Mouse (Mus musculus): Measurements from ENCODE around the gene Zfp787.
A peak's percentile ranks its signal among the peaks of the same experiment; 100 is the strongest.
"Not testable (repeated sequence)": the region's sequence is repeated elsewhere in the genome, so short reads cannot be mapped to it uniquely, and the experiment has no call there.

Zfp787 gene

DNA sequence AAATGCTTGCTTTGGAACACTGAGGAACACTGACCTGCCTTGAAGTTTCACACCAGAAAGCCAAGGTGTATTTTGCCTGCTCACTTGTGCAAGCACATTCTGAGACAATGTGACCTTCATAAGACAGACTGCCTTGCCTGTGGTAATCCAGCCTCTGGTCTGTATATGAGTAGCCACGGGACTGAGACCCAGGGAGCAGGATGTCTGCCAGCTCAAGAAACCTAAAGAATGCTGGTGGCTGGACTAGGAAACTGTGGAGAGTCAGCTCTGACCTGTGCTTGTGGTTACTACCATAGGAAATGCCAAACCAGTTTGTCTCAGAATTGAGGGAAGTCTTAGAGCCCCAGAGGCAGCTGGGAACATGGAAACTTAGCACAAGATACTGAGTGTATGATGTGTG, 29.6 kb upstream of the Zfp787 start:
- Histone ChIP-seq H3K4me3 (replicated peaks; ENCODE audit: low read length) (no peak overlapping the region), H3K9me3 (ENCODE audit: low read length) (peaks cover 25% of the 10 kb centered on the region), H3K4me1 (replicated peaks; ENCODE audit: low read depth, low read length) (peaks cover 43% of the 10 kb centered on the region), H3K36me3 (ENCODE audit: insufficient read depth, low read length) (peaks cover 88% of the 10 kb centered on the region), H3K27me3 (ENCODE audit: insufficient read depth, low read length) (peaks cover 22% of the 10 kb centered on the region)
- TF ChIP-seq NANOG (IDR thresholded peaks at IDR 0.05; ENCODE audit: borderline replicate concordance, low read length) (no peak), POU5F1 (IDR thresholded peaks at IDR 0.05; ENCODE audit: borderline replicate concordance, low read length) (no peak), CTCF (conservative IDR thresholded peaks at IDR 0.05; ENCODE audit: low read length) (no peak)

DNA sequence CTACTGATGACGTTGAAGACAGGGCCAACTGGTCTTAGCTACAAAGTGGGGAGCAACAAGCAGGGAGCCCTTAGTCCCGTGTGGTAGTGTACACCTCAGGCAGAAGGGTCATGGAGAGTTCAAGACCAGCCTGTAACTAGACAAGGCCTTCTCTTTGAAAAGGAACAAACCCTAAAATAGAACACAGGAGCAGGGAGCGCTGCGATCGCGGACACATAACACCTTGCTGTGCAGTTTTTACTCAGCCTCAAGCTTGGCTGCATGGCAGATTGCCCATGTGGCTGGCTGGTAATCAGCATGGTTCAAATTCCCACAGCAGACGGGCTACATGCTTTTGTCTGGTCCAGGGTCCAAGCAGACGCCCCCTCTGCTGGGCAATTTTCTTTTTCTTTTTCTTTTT, 28.7 kb upstream of the Zfp787 start:
- Histone ChIP-seq H3K4me1 (replicated peaks; ENCODE audit: low read depth, low read length) (peaks cover 41% of the 10 kb centered on the region), H3K36me3 (ENCODE audit: insufficient read depth, low read length) (peaks cover 90% of the 10 kb centered on the region), H3K9me3 (ENCODE audit: low read length) (peaks cover 18% of the 10 kb centered on the region), H3K27me3 (ENCODE audit: insufficient read depth, low read length) (peaks cover 14% of the 10 kb centered on the region), H3K4me3 (replicated peaks; ENCODE audit: low read length) (0 out of 2 replicates have a peak overlapping the region, but pooled peaks have one; percentile 66)
- TF ChIP-seq NANOG (IDR thresholded peaks at IDR 0.05; ENCODE audit: borderline replicate concordance, low read length) (no peak), POU5F1 (IDR thresholded peaks at IDR 0.05; ENCODE audit: borderline replicate concordance, low read length) (no peak), CTCF (conservative IDR thresholded peaks at IDR 0.05; ENCODE audit: low read length) (no peak)

DNA sequence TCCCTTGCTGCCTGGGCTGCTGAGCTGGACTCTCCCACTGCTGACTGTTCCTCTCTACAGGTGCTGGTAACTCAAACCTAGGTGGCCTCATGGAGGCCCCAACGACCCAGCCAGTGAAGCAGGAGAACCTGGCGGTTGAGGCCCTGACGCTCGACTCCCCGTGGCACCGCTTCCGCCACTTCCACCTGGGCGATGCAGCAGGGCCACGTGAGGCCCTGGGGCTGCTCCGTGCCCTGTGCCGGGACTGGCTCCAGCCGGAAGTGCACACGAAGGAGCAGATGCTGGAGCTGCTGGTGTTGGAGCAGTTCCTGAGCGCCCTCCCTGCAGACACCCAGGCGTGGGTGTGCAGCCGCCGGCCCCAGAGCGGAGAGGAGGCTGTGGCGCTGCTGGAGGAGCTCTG, 28.0 kb upstream of the Zfp787 start:
- Histone ChIP-seq H3K36me3 (ENCODE audit: insufficient read depth, low read length) (peaks cover 91% of the 10 kb centered on the region), H3K27me3 (ENCODE audit: insufficient read depth, low read length) (peaks cover 7% of the 10 kb centered on the region), H3K9me3 (ENCODE audit: low read length) (peaks cover 13% of the 10 kb centered on the region), H3K4me1 (replicated peaks; ENCODE audit: low read depth, low read length) (peaks cover 46% of the 10 kb centered on the region), H3K4me3 (replicated peaks; ENCODE audit: low read length) (peak overlapping the region; percentile 66)
- no peak for TF ChIP-seq POU5F1 (IDR thresholded peaks at IDR 0.05; ENCODE audit: borderline replicate concordance, low read length)
- no peak for TF ChIP-seq NANOG (IDR thresholded peaks at IDR 0.05; ENCODE audit: borderline replicate concordance, low read length)
- TF ChIP-seq CTCF (conservative IDR thresholded peaks at IDR 0.05; ENCODE audit: low read length): no peak

DNA sequence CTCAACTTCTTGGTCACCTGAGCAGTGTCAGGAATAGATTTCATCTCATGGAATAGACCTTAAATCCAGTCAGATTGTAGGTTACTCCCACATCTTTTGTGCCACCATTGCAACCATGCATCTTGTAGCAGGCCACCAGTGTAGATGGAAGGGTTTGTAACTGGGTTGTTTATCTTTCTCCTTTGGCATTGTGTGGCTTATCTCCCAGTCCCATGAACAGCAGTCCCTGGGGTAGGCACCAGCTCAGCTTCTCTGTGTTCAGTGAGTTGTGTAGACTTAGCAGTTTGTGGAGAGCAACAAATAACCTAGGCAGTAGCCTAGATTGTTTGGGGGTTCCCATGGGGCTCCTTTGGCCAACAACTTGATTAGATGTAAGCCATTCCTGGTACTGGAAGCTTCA, 27.1 kb upstream of the Zfp787 start:
- Histone ChIP-seq H3K4me3 (replicated peaks; ENCODE audit: low read length) (no peak overlapping the region), H3K9me3 (ENCODE audit: low read length) (peaks cover 4% of the 10 kb centered on the region), H3K27me3 (ENCODE audit: insufficient read depth, low read length) (no peaks in the 10 kb centered on the region), H3K4me1 (replicated peaks; ENCODE audit: low read depth, low read length) (peaks cover 55% of the 10 kb centered on the region), H3K36me3 (ENCODE audit: insufficient read depth, low read length) (peaks cover 91% of the 10 kb centered on the region)
- TF ChIP-seq NANOG (IDR thresholded peaks at IDR 0.05; ENCODE audit: borderline replicate concordance, low read length): no peak
- TF ChIP-seq POU5F1 (IDR thresholded peaks at IDR 0.05; ENCODE audit: borderline replicate concordance, low read length): no peak
- no peak for TF ChIP-seq CTCF (conservative IDR thresholded peaks at IDR 0.05; ENCODE audit: low read length)

DNA sequence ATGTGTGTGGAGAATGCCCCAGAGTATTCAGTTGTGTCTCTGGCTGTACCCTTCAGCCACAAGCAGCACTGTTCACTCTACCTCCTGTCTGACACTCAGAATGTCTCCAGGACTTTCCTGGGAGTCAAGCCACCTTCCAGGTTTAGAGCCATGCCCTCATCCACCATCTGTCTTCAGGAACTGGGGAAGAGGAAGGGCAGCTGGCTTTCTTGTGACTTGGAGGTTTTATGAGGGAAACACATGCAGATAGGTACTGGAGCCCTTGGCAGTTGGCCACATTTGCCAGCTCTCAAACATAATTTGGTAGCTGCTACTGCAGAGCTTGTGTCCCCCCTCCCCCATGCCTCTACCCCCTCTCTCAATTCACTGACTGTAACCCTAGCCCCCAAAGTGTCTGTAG, 23.2 kb upstream of the Zfp787 start:
- H3K36me3 ChIP-seq (ENCODE audit: insufficient read depth, low read length): peaks cover 86% of the 10 kb centered on the region
- H3K9me3 ChIP-seq (ENCODE audit: low read length): no peaks in the 10 kb centered on the region
- H3K4me1 ChIP-seq (replicated peaks; ENCODE audit: low read depth, low read length): peaks cover 73% of the 10 kb centered on the region
- H3K27me3 ChIP-seq (ENCODE audit: insufficient read depth, low read length): no peaks in the 10 kb centered on the region
- H3K4me3 ChIP-seq (replicated peaks; ENCODE audit: low read length): no peak overlapping the region
- TF ChIP-seq POU5F1 (IDR thresholded peaks at IDR 0.05; ENCODE audit: borderline replicate concordance, low read length) (no peak), CTCF (conservative IDR thresholded peaks at IDR 0.05; ENCODE audit: low read length) (no peak), NANOG (IDR thresholded peaks at IDR 0.05; ENCODE audit: borderline replicate concordance, low read length) (no peak)

DNA sequence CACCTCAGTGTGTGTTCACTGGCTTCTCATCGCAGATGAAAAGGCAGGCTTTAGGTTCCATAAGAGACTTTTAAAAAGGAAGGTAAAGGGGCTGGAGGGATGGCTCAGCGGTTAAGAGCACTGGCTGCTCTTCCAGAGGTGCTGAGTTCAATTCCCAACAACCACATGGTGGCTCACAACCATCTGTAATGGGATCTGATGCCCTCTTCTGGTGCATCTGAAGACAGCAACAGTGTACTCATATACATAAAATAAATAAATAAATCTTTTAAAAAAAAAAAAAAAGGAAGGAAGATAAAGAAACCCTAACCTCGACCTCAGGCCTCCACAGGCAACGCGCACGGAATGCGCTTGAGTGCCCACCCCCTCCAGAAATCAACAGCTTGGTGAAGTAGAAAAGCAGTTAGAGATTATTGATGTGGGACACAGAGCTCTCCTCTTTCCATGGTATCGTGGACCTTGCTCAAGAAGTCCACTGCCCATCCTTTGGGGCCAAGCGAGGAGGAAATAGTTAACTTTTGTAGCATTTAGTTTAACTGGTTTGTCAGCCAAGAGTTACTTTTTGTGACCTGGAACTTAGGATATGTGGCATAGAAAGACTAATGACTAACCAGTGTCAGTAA, 18.7 kb upstream of the Zfp787 start:
- 0 out of 2 replicates have a peak, but pooled peaks have one; percentile 6 for TF ChIP-seq CTCF (conservative IDR thresholded peaks at IDR 0.05; ENCODE audit: low read length)
- not testable (repeated sequence) for H3K27me3 ChIP-seq (ENCODE audit: insufficient read depth, low read length); H3K9me3 ChIP-seq (ENCODE audit: low read length); H3K4me3 ChIP-seq (replicated peaks; ENCODE audit: low read length)
- Histone ChIP-seq H3K4me1 (replicated peaks; ENCODE audit: low read depth, low read length) (peaks cover 61% of the 10 kb centered on the region), H3K36me3 (ENCODE audit: insufficient read depth, low read length) (peaks cover 49% of the 10 kb centered on the region)

DNA sequence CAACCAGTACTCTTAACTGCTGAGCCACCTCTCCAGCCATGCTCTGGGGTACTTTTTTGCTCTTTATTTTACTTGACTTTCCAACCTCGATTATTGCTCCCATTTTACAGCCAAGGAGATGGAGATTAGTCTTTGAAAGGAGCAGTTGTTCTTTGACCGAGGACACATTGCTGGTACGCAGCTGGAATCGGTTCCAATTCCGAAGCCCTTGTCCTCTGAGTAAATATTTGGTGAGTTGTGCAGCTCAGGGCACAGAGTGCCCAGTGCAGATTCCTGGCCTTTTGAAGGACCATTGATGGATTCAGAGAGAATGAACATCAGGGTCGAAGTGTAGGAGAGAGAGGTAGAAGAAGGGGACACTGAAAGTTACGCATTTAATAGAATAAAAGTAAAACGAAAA, 18.1 kb upstream of the Zfp787 start:
- TF ChIP-seq POU5F1 (IDR thresholded peaks at IDR 0.05; ENCODE audit: borderline replicate concordance, low read length) (no peak), CTCF (conservative IDR thresholded peaks at IDR 0.05; ENCODE audit: low read length) (no peak), NANOG (IDR thresholded peaks at IDR 0.05; ENCODE audit: borderline replicate concordance, low read length) (no peak)
- Histone ChIP-seq H3K9me3 (ENCODE audit: low read length) (no peaks in the 10 kb centered on the region), H3K27me3 (ENCODE audit: insufficient read depth, low read length) (no peaks in the 10 kb centered on the region), H3K4me1 (replicated peaks; ENCODE audit: low read depth, low read length) (peaks cover 56% of the 10 kb centered on the region), H3K4me3 (replicated peaks; ENCODE audit: low read length) (peak overlapping the region; percentile 88), H3K36me3 (ENCODE audit: insufficient read depth, low read length) (peaks cover 45% of the 10 kb centered on the region)

DNA sequence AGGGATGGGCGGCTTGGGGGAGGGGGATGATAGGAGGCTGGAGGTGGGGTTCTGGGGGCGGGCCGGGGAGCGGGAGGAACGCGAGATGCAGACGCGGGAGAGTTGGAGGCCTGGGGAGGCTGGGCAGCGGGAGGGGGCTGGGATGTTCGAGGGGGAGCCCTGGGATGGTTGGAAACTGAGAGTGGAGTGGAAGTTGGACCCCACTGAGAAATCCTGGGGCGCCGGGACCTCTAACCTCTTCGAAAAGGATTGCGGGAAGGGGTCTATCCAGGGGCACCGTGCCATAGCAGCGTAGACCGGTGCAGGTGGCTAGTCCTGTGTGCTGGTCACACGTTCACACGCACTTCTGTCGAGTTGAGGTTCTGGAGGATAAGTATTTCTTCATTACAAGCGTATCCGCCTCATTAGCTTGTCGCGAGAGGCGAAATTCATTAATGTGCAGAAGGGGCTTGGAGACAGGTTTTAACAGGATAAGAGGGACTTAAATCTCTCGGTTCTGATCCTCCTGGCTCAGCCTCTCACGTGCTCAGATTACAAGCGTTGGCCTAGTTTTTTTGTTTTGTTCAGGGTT, 17.0 kb upstream of the Zfp787 start:
- H3K4me3 ChIP-seq (replicated peaks; ENCODE audit: low read length): peak overlapping the region; percentile 88
- peaks cover 33% of the 10 kb centered on the region for H3K36me3 ChIP-seq (ENCODE audit: insufficient read depth, low read length)
- TF ChIP-seq NANOG (IDR thresholded peaks at IDR 0.05; ENCODE audit: borderline replicate concordance, low read length) (no peak), POU5F1 (IDR thresholded peaks at IDR 0.05; ENCODE audit: borderline replicate concordance, low read length) (no peak), CTCF (conservative IDR thresholded peaks at IDR 0.05; ENCODE audit: low read length) (no peak)
- no peaks in the 10 kb centered on the region for H3K27me3 ChIP-seq (ENCODE audit: insufficient read depth, low read length)
- H3K9me3 ChIP-seq (ENCODE audit: low read length): no peaks in the 10 kb centered on the region
- H3K4me1 ChIP-seq (replicated peaks; ENCODE audit: low read depth, low read length): peaks cover 46% of the 10 kb centered on the region
